Mouse (Mus musculus): ENCODE data around the gene Gm29049. TPM values are rescaled to one million over a fixed set of nuclear protein-coding genes. Genes with fewer than 3 reads are reported as not detected.

Gm29049 gene
- polyA plus RNA-seq (2015; fragmentation: Nextera tagmentation; extraction: Ambion mirVana) = not detected in 2 replicates

DNA sequence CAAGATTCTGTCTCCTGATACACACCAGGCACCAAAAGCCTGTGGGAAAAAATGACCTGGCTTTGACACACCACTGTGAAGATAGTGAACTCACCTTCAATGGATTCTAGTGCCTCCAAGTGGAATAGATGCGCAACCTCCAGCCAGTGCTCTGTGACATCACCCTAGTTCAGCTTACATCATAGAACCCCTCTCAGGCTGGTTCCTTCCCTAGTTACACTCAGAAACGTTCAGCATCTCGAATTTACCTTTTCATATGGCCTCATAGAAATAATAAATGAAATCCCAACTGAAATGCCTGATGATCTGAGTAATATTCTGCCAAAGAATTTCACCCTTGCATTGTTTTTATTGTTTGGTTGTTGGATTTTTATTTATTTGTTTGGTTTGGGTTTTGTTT is at the start of gene Gm29049:
TSS of gene Gm29049 (minus strand) at position 101 of the 400 bp plus-strand sequence.

Other genes starting within 250 kb of the Gm29049 start
- gene Gm20825, start 74.3 kb upstream of the Gm29049 start, polyA plus RNA-seq (2015; fragmentation: Nextera tagmentation; extraction: Ambion mirVana) = not detected in 2 replicates